Mouse (Mus musculus): ENCODE measurements around the gene Gm49721.
"Not testable (repeated sequence)": the region's sequence is repeated elsewhere in the genome, so short reads cannot be mapped to it uniquely, and the experiment has no call there.

Gm49721 gene

DNA sequence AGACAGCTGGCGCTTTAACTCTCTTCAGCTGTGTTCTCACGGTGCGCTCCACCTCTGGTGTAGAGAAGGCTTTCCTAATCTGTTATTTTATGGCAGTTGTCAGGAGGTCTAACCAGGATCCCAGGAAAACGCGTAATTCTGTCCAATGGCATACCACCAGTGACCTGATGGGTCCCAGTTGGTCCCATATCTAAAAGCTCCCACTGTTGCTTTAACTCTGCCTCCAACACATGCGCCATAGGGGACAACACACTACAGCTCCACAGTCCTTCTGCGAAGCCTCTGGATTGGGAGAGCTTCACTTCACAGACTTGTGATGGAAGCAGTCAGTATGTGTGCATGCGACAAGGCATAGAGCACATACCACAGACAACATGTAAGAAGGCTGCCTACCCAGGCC is 1.4 kb downstream of the Gm49721 start:
- not testable (repeated sequence) for DNase-seq (ENCODE audit: extremely low read depth, low read depth)

- DNase-seq (ENCODE audit: extremely low read depth, low read depth), result not testable (repeated sequence)
Measured at GRCm38 (mm10) chr17:6986118-6986517, 7.4 kb downstream of the Gm49721 start.

GRCm38 (mm10) chr17:6995504-6995903 is 16.8 kb downstream of the Gm49721 start:
- not testable (repeated sequence) for DNase-seq (ENCODE audit: extremely low read depth, low read depth)

DNA sequence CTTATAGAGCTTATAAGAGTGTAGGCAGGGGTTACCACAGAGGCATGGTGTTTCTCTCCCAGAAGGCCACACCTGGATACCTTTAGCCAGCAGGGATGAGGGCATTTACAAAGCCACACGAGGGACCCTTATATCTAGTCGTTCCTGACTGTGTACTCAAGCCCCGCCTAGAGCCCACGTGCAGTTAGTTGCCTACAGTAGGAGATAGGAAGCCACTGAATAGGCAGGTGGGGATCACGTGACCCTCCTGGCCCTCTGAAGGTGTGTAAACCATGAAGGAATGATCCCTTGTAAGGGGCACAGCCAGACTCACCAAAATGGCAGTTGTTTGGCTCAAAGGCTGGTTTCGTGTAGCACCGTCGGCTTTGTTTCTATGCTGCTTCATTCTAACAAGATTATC is 18.1 kb downstream of the Gm49721 start:
- not testable (repeated sequence) for DNase-seq (ENCODE audit: extremely low read depth, low read depth)

GRCm38 (mm10) chr17:6997778-6998490 is 19.2 kb downstream of the Gm49721 start:
- not testable (repeated sequence) for DNase-seq (ENCODE audit: extremely low read depth, low read depth)

DNA sequence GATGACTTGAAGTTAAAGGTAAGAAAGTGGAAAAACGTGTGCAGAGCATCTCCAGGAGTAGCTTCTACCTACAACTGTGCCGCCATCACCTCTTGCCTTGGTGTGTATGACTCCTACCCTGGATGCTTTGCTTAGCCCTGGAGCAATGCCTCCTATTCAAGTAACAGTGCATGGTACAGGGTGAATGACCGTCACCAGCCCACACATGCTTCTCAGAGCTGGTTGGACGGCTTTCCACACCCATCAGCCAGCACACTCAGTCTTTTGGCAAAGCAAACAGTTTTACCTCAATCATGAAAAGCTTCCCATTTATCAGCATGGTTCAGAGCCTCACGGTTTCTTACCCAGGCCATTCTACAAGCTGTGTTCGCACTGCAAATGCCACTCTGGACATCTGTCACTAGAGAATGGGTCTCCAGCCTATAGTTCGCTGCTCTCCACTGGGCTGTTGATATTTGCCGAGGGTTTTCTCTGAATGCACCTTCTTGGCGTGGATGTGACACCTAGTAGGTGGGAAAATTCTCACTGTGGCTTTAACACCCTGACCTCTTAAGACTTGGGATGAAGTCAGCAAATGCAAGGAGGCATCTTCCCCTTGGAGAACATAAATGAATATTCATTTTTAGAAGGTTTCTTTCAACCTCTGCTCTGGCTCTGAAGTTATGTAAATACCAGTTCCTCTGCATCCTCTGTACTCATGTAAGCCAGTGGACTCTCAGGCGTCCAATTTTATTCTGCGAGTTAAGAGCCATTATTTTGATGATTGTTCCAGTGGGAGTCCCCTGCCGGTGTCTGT is 23.3 kb downstream of the Gm49721 start:
- DNase-seq (ENCODE audit: extremely low read depth, low read depth), result not testable (repeated sequence)

GRCm38 (mm10) chr17:7003392-7003791 is 24.7 kb downstream of the Gm49721 start:
- not testable (repeated sequence) for DNase-seq (ENCODE audit: extremely low read depth, low read depth)

- DNase-seq (ENCODE audit: extremely low read depth, low read depth), result not testable (repeated sequence)
Measured at GRCm38 (mm10) chr17:7005646-7006045, 26.9 kb downstream of the Gm49721 start.

- DNase-seq (ENCODE audit: extremely low read depth, low read depth), result not testable (repeated sequence)
Measured at GRCm38 (mm10) chr17:7008885-7009284, 30.2 kb downstream of the Gm49721 start.

DNA sequence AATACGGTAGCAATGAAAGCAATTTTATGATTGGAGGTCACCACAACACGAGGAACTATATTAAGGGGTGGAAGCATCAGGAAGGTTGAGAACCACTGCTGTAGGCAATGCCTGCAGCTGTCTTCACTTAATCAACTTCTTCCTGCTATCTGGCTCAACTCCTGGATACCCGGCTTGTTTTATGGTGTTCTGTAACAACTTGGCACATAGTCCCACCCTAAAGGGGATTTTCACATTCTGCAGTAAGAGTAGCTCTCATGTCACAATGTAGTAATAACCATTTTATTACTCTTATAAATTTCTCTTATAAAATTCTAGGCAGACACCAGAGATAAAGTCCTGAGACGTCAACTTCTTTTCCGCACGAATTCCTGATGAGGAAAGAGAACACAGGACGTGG is 30.7 kb downstream of the Gm49721 start:
- not testable (repeated sequence) for DNase-seq (ENCODE audit: extremely low read depth, low read depth)

DNA sequence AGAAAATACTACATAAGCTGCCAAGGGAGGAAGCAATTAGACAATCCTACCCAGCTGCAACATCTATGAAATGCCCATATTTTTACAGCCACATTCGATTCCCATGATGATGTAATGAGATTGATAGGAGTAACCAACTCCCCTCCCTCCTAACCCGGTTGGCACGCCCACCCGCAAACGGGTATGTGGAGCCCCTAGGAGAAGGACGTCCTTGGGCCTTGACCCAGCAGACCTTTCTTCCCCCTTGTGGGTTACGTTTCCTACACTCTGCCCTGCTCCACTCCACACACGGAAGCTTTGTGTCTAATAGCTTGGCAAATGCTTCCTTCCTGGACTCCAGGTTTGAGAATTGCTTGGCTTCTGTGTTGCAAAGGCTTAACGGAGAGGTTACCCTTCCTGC is 31.2 kb downstream of the Gm49721 start:
- DNase-seq (ENCODE audit: extremely low read depth, low read depth), result not testable (repeated sequence)

GRCm38 (mm10) chr17:7014190-7014589 is 35.5 kb downstream of the Gm49721 start:
- DNase-seq (ENCODE audit: extremely low read depth, low read depth), result not testable (repeated sequence)

GRCm38 (mm10) chr17:7025257-7025656 is 46.6 kb downstream of the Gm49721 start, which contains the start of gene Gm1604a:
Gm1604a (plus strand) TSS chr17:7025568.
- not testable (repeated sequence) for DNase-seq (ENCODE audit: extremely low read depth, low read depth)

- not testable (repeated sequence) for DNase-seq (ENCODE audit: extremely low read depth, low read depth)
Measured at GRCm38 (mm10) chr17:7025764-7026346, 47.2 kb downstream of the Gm49721 start.

GRCm38 (mm10) chr17:7030204-7030603 is 51.5 kb downstream of the Gm49721 start:
- not testable (repeated sequence) for DNase-seq (ENCODE audit: extremely low read depth, low read depth)

DNA sequence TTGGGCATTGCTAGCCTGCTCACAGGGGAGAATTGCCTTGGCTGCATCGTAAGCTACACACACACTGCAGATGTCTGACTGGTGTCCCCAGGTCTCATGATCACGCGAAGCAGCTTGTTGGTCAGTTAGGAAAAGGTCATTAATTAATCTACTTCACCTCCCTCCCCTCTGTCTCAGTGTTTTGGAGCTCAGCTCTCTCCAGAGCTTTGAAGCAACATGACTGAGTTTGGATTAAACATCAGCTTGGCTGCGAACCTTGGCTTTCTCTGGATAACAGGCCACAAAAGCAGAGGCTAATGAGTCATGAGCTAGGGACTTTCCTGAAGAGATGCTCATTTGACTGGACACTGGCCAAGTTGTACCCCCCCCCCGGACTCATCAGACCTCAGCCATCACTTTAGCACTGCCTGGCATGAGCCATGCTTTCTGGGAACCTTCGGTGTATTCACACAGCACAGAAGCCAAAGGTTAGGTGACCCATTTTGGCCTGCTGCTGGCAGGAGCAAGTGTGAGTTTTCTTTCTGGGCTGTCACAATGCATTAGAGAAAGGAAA is 52.0 kb downstream of the Gm49721 start:
- DNase-seq (ENCODE audit: extremely low read depth, low read depth), result not testable (repeated sequence)

GRCm38 (mm10) chr17:7033192-7034166 is 54.8 kb downstream of the Gm49721 start:
- DNase-seq (ENCODE audit: extremely low read depth, low read depth), result not testable (repeated sequence)

- DNase-seq (ENCODE audit: extremely low read depth, low read depth), result not testable (repeated sequence)
Measured at GRCm38 (mm10) chr17:7068997-7069539, 90.4 kb downstream of the Gm49721 start.

GRCm38 (mm10) chr17:7069561-7070240 is 91.0 kb downstream of the Gm49721 start:
- DNase-seq (ENCODE audit: extremely low read depth, low read depth), result not testable (repeated sequence)

All from MEL-GATA-1-ER (cell line).